Mouse (Mus musculus) heart, embryonic 12.5 days (tissue): ENCODE data around the gene Serpine2. TPM values are rescaled to one million over a fixed set of nuclear protein-coding genes. Genes with fewer than 3 reads are reported as not detected.
A peak's percentile ranks its signal among the peaks of the same experiment; 100 is the strongest.

Experiments
- ATAC-seq: fragments of 200-750 bp; cut with Nextera tagmentation; 2 replicates; pipeline ENCODE4 v1.8.0; 2017; ENCODE audit warnings: moderate TSS enrichment, moderate library complexity; ENCODE audit not compliant: insufficient number of reproducible peaks, low FRiP score
- H3K27ac ChIP-seq: fragments of 300-500 bp; sonication (generic); 2 replicates; pipeline ENCODE4 v1.5.1; 2016; ENCODE audit warnings: mild to moderate bottlenecking, moderate library complexity; ENCODE audit not compliant: poor library complexity, severe bottlenecking
- H3K27me3 ChIP-seq: fragments of 300-500 bp; sonication (generic); replicated peaks from 2 replicates; pipeline ENCODE4 v1.6.1; 2016; ENCODE audit warnings: mild to moderate bottlenecking, moderate library complexity
- H3K36me3 ChIP-seq: fragments of 300-500 bp; sonication (generic); 2 replicates; pipeline ENCODE4 v1.6.1; 2016; ENCODE audit warnings: mild to moderate bottlenecking, moderate library complexity
- H3K4me1 ChIP-seq: fragments of 300-500 bp; sonication (generic); replicated peaks from 2 replicates; pipeline ENCODE4 v1.6.1; 2016; ENCODE audit warnings: mild to moderate bottlenecking
- H3K4me2 ChIP-seq: fragments of 300-500 bp; sonication (generic); 2 replicates; pipeline ENCODE4 v1.6.1; 2016; ENCODE audit warnings: mild to moderate bottlenecking, moderate library complexity
- H3K4me3 ChIP-seq: fragments of 300-500 bp; sonication (generic); 2 replicates; pipeline ENCODE4 v1.5.1; 2016; ENCODE audit warnings: mild to moderate bottlenecking
- H3K9ac ChIP-seq: fragments of 300-500 bp; sonication (generic); 2 replicates; pipeline ENCODE4 v1.6.1; 2016; ENCODE audit warnings: mild to moderate bottlenecking, moderate library complexity
- H3K9me3 ChIP-seq: fragments of 300-500 bp; sonication (generic); replicated peaks from 2 replicates; pipeline ENCODE4 v1.6.1; 2016; ENCODE audit warnings: mild to moderate bottlenecking, moderate library complexity
- WGBS: fragments of 180-500 bp; shearing (Covaris S2); methylation state at CpG from one replicate; pipeline ENCODE4 v1.1.7; 2016; 5-methylcytosine and 5-hydroxymethylcytosine counted together
- polyA plus RNA-seq: library from polyadenylated mRNA; unstranded; fragments of >200 nt; fragmentation: Nextera tagmentation; extraction: Ambion mirVana; gene quantifications from 2 replicates; pipeline ENCODE4 v1.2.1, GENCODE M21; 2016

Serpine2 gene
- polyA plus RNA-seq, 1 experiment from 2014 or later = 171 TPM

DNA sequence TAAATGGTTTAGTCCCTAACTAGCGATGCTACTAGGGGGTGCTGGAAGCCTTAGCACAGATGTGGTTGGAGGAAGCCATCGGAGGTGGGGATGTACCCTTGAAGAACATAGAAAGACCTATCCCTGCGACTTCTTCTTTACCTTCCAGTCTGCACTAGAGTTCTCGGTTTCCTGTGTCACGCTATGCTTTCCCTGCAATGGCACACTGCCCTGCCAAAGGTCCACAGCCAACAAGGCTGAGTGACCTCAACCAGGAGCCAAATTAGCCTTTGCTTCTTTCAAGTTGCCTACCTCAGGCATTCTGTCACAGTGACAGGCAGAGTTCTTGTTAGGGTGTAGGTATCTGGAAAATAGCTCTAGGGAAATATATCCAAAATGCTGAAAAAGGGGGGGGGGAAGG is 104.6 kb downstream of the Serpine2 start:
- Histone ChIP-seq H3K4me2 (no peak overlapping the region), H3K4me3 (no peak overlapping the region), H3K4me1 (peaks cover 36% of the 10 kb centered on the region), H3K9me3 (no peaks in the 10 kb centered on the region), H3K27ac (no peak overlapping the region), H3K9ac (no peak overlapping the region), H3K36me3 (no peaks in the 10 kb centered on the region), H3K27me3 (no peaks in the 10 kb centered on the region)
- WGBS = 86% methylated on average over 5 of the region's 5 CpGs
- ATAC-seq = no peak

DNA sequence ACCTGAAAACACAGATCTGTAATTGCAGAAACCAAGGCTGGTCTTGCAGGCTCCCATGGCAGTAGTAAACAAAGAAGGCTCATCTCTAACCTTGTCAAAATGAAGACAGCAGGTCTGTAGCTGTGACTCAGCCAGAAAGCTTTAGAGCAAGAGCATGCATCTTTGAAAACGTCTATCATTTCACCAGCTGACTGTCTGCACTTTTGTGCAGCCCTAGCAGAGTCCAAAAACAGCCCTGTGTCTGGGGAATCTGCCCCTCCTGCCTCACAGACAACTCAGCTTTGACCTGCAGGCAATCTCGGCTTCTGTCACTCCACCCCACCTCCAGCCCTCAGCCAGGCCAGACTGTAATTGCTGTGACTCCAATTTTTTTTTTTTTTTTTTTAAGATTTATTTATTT is 105.6 kb downstream of the Serpine2 start:
- WGBS = 30% methylated on average over 2 of the region's 2 CpGs
- H3K9me3 ChIP-seq = no peaks in the 10 kb centered on the region
- ATAC-seq = no peak
- H3K36me3 ChIP-seq = no peaks in the 10 kb centered on the region
- H3K4me3 ChIP-seq = no peak overlapping the region
- peaks cover 33% of the 10 kb centered on the region for H3K4me1 ChIP-seq
- no peaks in the 10 kb centered on the region for H3K27me3 ChIP-seq
- H3K27ac ChIP-seq = no peak overlapping the region
- no peak overlapping the region for H3K4me2 ChIP-seq
- no peak overlapping the region for H3K9ac ChIP-seq

DNA sequence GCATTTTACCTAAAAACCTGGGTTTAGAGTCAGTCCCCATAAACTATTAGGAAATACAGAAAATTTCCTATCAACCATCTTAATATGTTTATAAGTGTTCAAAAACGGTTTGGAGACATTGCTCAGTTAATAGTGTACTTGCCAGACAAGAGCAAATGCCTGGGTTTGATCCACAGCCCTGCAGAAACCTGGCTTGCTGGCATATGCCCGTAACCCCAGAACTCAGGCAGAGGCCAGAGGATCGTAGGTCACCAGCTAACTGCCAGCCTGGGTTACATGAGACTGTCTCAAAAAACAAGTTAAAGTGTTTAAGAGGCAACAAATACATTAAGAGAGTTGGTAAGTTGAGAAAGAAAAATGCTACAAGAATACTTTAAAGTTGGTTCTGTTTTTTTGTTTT is 106.0 kb downstream of the Serpine2 start:
- no peak overlapping the region for H3K4me2 ChIP-seq
- ATAC-seq = no peak
- 84% methylated on average over 3 of the region's 3 CpGs for WGBS
- peaks cover 31% of the 10 kb centered on the region for H3K4me1 ChIP-seq
- H3K4me3 ChIP-seq = no peak overlapping the region
- H3K27ac ChIP-seq = no peak overlapping the region
- H3K9me3 ChIP-seq = no peaks in the 10 kb centered on the region
- no peaks in the 10 kb centered on the region for H3K27me3 ChIP-seq
- no peaks in the 10 kb centered on the region for H3K36me3 ChIP-seq
- H3K9ac ChIP-seq = no peak overlapping the region

DNA sequence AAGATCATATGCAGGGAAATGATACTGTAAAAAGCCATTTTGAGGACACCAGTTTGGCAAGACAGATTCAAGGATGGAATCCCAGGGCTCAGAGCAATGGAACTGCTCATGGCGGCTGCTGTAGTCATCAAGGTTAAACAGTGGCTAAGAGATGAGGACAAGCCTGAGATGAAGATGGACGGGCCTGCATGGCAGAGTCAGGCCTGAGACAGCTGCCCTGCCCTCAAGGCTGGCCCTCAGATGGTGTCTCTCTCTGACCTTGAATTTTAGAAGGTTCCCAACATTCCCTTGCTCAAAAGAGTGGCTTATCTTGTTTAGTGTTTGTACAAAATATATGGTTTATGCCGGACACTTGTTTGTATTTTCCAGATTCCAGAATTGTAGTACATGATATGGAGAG is 107.5 kb downstream of the Serpine2 start:
- Histone ChIP-seq H3K4me2 (no peak overlapping the region), H3K4me3 (no peak overlapping the region), H3K27ac (no peak overlapping the region), H3K9ac (no peak overlapping the region), H3K4me1 (peaks cover 36% of the 10 kb centered on the region), H3K9me3 (no peaks in the 10 kb centered on the region), H3K36me3 (no peaks in the 10 kb centered on the region), H3K27me3 (no peaks in the 10 kb centered on the region)
- ATAC-seq = no peak
- 81% methylated on average over 3 of the region's 3 CpGs for WGBS

DNA sequence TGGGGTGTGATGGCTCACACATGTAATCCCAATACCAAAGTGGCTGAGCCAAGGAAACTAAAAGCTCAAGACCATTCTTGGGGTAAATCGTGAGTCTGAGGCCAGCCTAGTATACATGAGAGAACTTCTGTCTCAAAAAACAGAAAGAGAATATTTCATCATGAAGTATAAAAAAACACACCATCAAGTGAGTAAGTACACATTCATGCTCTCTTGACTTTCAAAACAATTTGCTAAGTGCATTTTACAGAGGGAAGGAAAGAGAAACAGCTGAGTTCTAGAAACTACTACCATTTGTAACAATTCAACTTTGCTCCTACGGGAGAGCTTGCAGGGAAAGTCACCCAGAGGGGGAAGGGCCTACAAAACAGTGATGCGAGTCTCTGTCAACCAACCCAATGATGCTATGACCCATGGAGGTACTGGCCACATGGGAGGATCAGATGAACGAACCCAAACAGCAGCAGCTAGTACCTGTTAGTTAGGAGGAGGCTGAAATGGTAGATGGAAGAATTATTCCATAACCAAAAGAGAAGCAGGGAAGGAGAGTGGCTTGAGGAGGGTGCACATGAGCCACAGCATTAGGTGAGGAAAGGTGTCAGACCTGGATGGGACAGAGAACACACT is 108.2 kb downstream of the Serpine2 start:
- Histone ChIP-seq H3K4me2 (no peak overlapping the region), H3K4me3 (no peak overlapping the region), H3K27ac (no peak overlapping the region), H3K27me3 (no peaks in the 10 kb centered on the region), H3K36me3 (no peaks in the 10 kb centered on the region), H3K9ac (no peak overlapping the region), H3K9me3 (no peaks in the 10 kb centered on the region), H3K4me1 (peaks cover 36% of the 10 kb centered on the region)
- ATAC-seq = no peak
- WGBS = 78% methylated on average over 4 of the region's 4 CpGs

DNA sequence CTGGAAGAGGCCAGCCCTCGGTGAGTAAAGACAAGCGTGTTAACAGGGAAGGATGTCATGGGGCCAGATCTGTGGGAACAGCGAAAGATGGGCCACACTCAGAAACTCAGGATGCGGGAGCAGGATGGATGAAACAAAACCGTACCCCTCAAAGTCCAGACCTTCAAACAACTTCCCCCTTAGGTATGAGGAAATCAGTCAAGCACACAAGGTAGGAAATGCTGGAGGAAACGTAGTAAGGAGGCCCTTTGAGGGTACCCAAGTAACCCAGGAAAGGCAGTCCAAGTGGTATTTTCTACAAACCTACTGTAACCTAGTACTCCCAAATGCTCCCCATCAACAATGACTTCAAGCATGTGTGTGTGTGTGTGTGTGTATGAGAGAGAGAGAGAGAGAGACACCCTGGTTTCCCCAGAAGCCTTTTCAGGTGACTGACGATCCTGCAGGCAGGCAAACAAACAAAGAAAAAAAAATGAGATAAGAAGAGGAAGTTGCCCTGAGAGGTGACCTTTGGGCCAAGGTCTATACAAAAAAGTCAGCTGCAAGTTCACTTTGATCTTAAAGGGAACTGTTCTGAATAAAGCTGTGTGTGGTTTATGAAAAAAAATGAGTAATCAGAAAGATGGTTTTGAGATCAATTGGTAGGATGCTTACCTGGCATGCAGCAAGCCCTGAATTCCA is 108.8 kb downstream of the Serpine2 start:
- ATAC-seq = no peak
- Histone ChIP-seq H3K27ac (peak overlapping the region; percentile 69; the same call in 1 of the 2 replicates), H3K4me3 (no peak overlapping the region), H3K4me2 (no peak overlapping the region), H3K27me3 (no peaks in the 10 kb centered on the region), H3K4me1 (peaks cover 32% of the 10 kb centered on the region), H3K9me3 (no peaks in the 10 kb centered on the region), H3K9ac (no peak overlapping the region), H3K36me3 (no peaks in the 10 kb centered on the region)
- WGBS = 71% methylated on average over 7 of the region's 7 CpGs

DNA sequence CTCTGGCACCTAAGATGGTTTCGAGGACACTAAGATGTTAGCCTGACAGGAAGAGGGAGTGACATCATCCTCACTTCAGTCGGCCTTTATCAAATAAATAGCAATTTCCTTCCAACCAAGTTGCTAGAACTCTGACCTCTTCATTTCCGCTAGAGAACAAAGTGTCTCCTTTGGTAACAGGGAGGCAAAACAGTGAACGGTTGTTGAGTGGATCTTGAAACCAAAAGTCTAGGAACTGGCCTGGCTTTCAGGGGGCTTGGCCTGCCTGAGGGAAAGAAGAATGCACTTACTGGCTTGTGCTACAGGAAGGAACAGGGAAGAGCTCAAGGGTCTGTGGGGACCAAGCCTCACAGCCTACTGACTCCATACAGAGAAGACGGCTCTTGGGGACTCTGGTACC is 109.8 kb downstream of the Serpine2 start:
- Histone ChIP-seq H3K27ac (peak overlapping the region; percentile 69), H3K4me3 (no peak overlapping the region), H3K9me3 (no peaks in the 10 kb centered on the region), H3K4me1 (peaks cover 30% of the 10 kb centered on the region), H3K36me3 (no peaks in the 10 kb centered on the region), H3K4me2 (no peak overlapping the region), H3K27me3 (no peaks in the 10 kb centered on the region), H3K9ac (no peak overlapping the region)
- ATAC-seq = 0 out of 2 replicates have a peak, but pooled peaks have one; percentile 15
- 53% methylated on average over 5 of the region's 5 CpGs for WGBS

DNA sequence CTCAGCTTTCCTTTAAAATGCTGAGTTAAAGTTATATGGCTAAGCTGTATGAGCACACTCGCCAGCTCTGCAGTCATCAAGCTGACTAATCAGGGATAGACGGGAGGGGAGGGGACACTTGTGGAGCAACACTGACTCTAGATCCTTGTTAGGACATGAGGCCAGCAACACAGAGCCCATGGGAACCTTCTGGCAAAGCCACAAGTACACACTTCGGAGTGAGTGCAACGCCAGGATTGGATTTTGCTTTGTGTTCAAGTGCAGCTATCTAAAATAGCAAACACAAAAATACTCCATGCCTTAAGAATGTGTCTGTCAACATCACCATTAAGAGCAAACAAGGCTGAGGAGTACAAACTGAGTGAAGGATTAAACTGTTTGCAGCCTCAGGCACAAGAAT is 114.9 kb downstream of the Serpine2 start:
- Histone ChIP-seq H3K27me3 (no peaks in the 10 kb centered on the region), H3K27ac (peak overlapping the region; percentile 40; the same call in 1 of the 2 replicates), H3K4me2 (no peak overlapping the region), H3K4me3 (no peak overlapping the region), H3K4me1 (peaks cover 21% of the 10 kb centered on the region), H3K9ac (no peak overlapping the region), H3K9me3 (no peaks in the 10 kb centered on the region), H3K36me3 (no peaks in the 10 kb centered on the region)
- ATAC-seq = no peak
- 60% methylated on average over 4 of the region's 4 CpGs for WGBS

Other genes starting within 250 kb of the Serpine2 start
- gene Ap1s3, start 189.2 kb downstream of the Serpine2 start, polyA plus RNA-seq = 0.17 and 0.20 TPM in 2 replicates
- gene Mrpl44, start 85.2 kb downstream of the Serpine2 start, polyA plus RNA-seq = 45.5 and 47.1 TPM in 2 replicates
- 25.3 and 25.9 TPM in 2 replicates for gene Wdfy1, start 85.0 kb downstream of the Serpine2 start, polyA plus RNA-seq